Mouse (Mus musculus) gastrocnemius, adult 8-10 months (tissue): ENCODE measurements around the gene Adarb1. TPM values are rescaled to one million over a fixed set of nuclear protein-coding genes. Genes with fewer than 3 reads are reported as not detected.

ENCODE experiments used
- total RNA-seq, 4 experiments: library from RNA; stranded (reverse); gene quantifications; 2 replicates each; pipeline ENCODE4 v1.2.4; 2022

Adarb1 gene
- total RNA-seq, 4 experiments from 2014 or later: 3.1 to 7.2 (median 6.2) TPM

Other genes with a start within 250 kb of the Adarb1 start
- 10 to 100 TPM; 22.7 to 29.5 (median 23.8) TPM for gene Pofut2, start 159.1 kb downstream of the Adarb1 start, total RNA-seq
- 1 to 10 TPM; 4.4 to 7.3 (median 5.9) TPM for gene Fam207a, start 97.5 kb upstream of the Adarb1 start, total RNA-seq
- under 1 TPM; 0.48 to 0.99 (median 0.88) TPM for gene Itgb2, start 112.0 kb upstream of the Adarb1 start, total RNA-seq
- 10 to 100 TPM; 15.4 to 30.1 (median 25.8) TPM for gene Pttg1ip, start 163.4 kb upstream of the Adarb1 start, total RNA-seq
- 10 to 100 TPM; 38.7 to 59.9 (median 41.6) TPM for gene Sumo3, start 187.8 kb upstream of the Adarb1 start, total RNA-seq
- gene Gm49325, start 187.9 kb upstream of the Adarb1 start, total RNA-seq: 10 to 100 TPM in 2 of 4 experiments, 1 to 10 TPM in 2; 5.7 to 18.3 (median 11.6) TPM
- gene Ube2g2, start 204.0 kb upstream of the Adarb1 start, total RNA-seq: 100 to 1,000 TPM in 2 of 4 experiments, 10 to 100 TPM in 2; 81.6 to 141 (median 104) TPM